Mouse (Mus musculus) brain, embryonic 14.5 days (tissue): ENCODE data around the gene Sec23ip. TPM values are rescaled to one million over a fixed set of nuclear protein-coding genes. Genes with fewer than 3 reads are reported as not detected.
"Not testable (repeated sequence)": the region's sequence is repeated elsewhere in the genome, so short reads cannot be mapped to it uniquely, and the experiment has no call there.

Experiments used
- DNase-seq: peaks from one replicate; pipeline ENCODE4 v3.0.0-alpha.2; 2011; ENCODE audit warnings: low read depth
- CTCF ChIP-seq: fragments of 200-500 bp; IDR thresholded peaks from 2 replicates; pipeline ENCODE4 v1.5.1; 2012; ENCODE audit warnings: inconsistent platforms, mild to moderate bottlenecking, moderate library complexity, borderline replicate concordance; ENCODE audit not compliant: insufficient read depth, insufficient read length; ENCODE audit errors: extremely low read depth
- POLR2A ChIP-seq: fragments of 200-500 bp; IDR thresholded peaks from 2 replicates; pipeline ENCODE4 v1.6.1; 2012; ENCODE audit warnings: mild to moderate bottlenecking, inconsistent platforms, borderline replicate concordance; ENCODE audit not compliant: poor library complexity, insufficient read depth, insufficient read length, severe bottlenecking; ENCODE audit errors: extremely low read depth
- polyA plus RNA-seq: library from polyadenylated mRNA; depleted of rRNA; stranded (reverse); fragments of >200 nt; gene quantifications from 2 replicates; pipeline ENCODE4 v1.2.3, GENCODE M21; 2012; rRNA removed

Sec23ip gene
- polyA plus RNA-seq = 22.9 and 35.9 TPM in 2 replicates

- TF ChIP-seq POLR2A (peak; percentile 76; the same call in 1 of the 2 replicates), CTCF (no peak)
Observed at GRCm38 (mm10) chr7:128744684-128745485, at the start of gene Sec23ip. Gene Sec23ip, plus strand, starts transcription at chr7:128744943.

GRCm38 (mm10) chr7:128699959-128700358 lies 44.8 kb upstream of the Sec23ip start:
- DNase-seq = not testable (repeated sequence)

More at GRCm38 (mm10) chr7:128744684-128745485, at the start of gene Sec23ip:
- DNase-seq = peak; percentile 99

- DNase-seq = peak; percentile 83
- TF ChIP-seq POLR2A = no peak
- TF ChIP-seq CTCF = peak; percentile 98
Observed at GRCm38 (mm10) chr7:128705735-128706134, 39.0 kb upstream of the Sec23ip start.

GRCm38 (mm10) chr7:128717991-128718390 lies 26.8 kb upstream of the Sec23ip start:
- no peak for TF ChIP-seq CTCF
- TF ChIP-seq POLR2A = no peak
- DNase-seq = no peak

- TF ChIP-seq POLR2A (no peak), CTCF (peak; percentile 65; the same call in 1 of the 2 replicates)
- peak; percentile 94 for DNase-seq
Observed at GRCm38 (mm10) chr7:128724761-128725160, 20.0 kb upstream of the Sec23ip start.

- DNase-seq = no peak
- TF ChIP-seq CTCF = no peak
- TF ChIP-seq POLR2A = no peak
Observed at GRCm38 (mm10) chr7:128725189-128725588, 19.6 kb upstream of the Sec23ip start.

GRCm38 (mm10) chr7:128726999-128727398 lies 17.7 kb upstream of the Sec23ip start:
- peak; percentile 19 for DNase-seq
- TF ChIP-seq POLR2A (no peak), CTCF (no peak)

GRCm38 (mm10) chr7:128727701-128728100 lies 17.0 kb upstream of the Sec23ip start:
- no peak for TF ChIP-seq POLR2A
- no peak for TF ChIP-seq CTCF
- no peak for DNase-seq

GRCm38 (mm10) chr7:128728738-128729137 lies 16.0 kb upstream of the Sec23ip start:
- TF ChIP-seq CTCF (no peak), POLR2A (no peak)
- no peak for DNase-seq

GRCm38 (mm10) chr7:128731585-128731984 lies 13.2 kb upstream of the Sec23ip start:
- DNase-seq = no peak
- TF ChIP-seq CTCF (no peak), POLR2A (no peak)

GRCm38 (mm10) chr7:128738041-128738440 lies 6.7 kb upstream of the Sec23ip start:
- TF ChIP-seq POLR2A (no peak), CTCF (no peak)
- no peak for DNase-seq

GRCm38 (mm10) chr7:128739116-128739461 lies 5.7 kb upstream of the Sec23ip start:
- no peak for DNase-seq
- TF ChIP-seq CTCF (no peak), POLR2A (no peak)

GRCm38 (mm10) chr7:128739462-128740277 lies 5.1 kb upstream of the Sec23ip start:
- DNase-seq = peak; percentile 39
- TF ChIP-seq CTCF (no peak), POLR2A (no peak)
